Mouse (Mus musculus): ENCODE results near the gene Tcf19.
"Not testable (repeated sequence)": the region's sequence is repeated elsewhere in the genome, so short reads cannot be mapped to it uniquely, and the experiment has no call there.

Gene Tcf19

DNA sequence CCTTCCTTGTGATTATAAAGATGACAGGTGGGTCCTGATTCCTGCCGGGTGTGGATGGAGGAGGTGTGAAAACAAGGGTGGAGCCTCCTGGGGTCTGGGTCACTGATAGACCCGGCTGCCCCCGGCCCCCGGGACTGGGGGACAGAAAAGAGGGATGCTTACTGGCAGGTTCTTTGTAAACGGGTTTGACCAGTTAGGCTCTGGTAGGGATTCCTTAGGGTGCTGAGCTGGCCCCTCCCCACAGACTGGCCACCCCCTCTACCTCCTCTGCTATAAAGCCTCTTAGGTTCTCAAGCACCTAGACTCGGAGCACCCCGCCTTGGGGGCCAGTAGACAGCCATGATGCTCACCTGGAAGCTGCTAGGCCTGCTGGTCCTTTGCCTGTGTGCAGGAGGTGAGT is 16.3 kb upstream of the Tcf19 start, which contains the start of gene Psors1c2:
Gene Psors1c2 (plus strand): TSS at position 301 of the 400 bp plus-strand sequence.
- no peak for DNase-seq (ENCODE audit: low spot score in 2 of 2)

DNA sequence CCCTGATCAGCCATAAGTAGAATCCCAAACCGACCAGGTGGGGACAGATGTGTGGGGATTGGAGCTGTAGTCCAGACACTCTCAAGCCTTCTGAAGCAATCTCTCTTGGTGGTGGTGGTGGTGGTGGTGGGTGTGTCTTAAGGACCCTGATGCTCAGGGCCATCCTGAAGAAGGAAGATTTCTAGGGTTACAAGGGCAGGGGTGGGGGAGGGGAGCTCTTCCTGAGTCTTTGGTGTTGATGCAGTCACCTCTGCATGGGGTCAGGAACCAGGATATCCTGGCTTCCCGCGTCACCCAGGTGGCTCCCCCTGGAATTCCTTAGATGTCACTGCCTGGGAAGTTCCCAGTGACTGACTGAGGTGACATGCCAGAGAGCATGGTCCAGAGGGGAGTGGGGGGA is 15.7 kb upstream of the Tcf19 start:
- DNase-seq (ENCODE audit: low spot score in 2 of 2): no peak

DNA sequence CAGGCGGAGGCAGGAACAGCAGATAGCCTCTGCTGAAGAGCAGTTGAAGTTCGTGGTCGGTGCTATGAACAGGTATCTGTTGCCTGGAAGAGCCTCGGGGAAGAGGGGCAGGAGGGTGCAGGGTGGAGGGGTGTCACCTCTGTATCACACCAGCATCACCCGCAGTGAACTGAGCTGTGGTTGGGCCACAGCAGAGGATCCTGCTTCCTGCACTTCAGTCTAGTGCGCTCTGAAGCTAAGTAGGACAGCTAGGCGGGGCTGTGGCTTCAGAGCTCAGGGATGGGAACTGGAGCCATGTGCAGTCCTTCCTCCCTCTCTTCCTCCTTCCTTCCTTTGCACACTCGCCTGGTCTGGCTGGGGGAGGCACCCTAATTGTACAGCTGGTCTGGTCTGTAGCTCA is 10.0 kb upstream of the Tcf19 start:
- no peak for DNase-seq (ENCODE audit: low spot score in 2 of 2)

DNA sequence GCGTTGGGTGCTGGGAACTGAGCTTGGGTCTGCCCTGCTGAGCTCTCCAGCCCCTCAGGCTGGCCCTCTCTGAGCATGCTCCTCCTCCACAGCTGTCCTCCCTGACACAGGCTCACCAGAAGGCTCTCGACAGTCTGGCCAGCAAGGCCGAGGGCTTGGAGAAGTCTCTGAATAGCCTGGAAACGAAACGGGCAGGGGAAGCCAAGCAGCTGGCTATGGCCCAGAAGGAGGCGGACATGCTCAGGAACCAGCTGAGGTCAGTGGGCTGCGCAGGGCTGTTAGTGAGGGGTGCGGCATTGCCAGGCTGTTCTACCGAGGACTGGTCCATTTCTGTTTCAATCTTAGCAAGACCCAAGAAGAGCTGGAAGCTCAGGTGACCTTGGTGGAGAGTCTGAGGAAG is 7.7 kb upstream of the Tcf19 start:
- no peak for DNase-seq (ENCODE audit: low spot score in 2 of 2)

DNA sequence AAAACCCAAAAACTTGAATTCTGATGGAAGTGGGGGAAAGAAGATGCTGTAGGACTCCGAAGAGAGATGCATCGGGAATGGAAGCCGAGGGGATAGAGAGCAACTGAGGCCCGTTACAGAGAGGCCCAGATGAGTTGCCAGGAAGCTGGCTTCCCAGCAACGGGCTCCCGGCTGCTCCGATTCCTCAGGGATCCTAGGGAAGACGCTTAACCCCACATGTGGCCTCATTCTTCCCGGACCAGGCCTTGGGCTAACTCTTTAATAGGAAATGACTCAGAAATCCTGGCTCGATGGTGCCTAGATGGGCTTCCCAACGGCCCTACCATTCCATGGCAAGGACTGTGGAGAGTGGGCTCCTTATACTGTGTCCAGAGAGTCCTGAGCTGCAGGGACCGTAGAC is 902 bp upstream of the Tcf19 start:
- DNase-seq (ENCODE audit: low spot score in 2 of 2): no peak

DNA sequence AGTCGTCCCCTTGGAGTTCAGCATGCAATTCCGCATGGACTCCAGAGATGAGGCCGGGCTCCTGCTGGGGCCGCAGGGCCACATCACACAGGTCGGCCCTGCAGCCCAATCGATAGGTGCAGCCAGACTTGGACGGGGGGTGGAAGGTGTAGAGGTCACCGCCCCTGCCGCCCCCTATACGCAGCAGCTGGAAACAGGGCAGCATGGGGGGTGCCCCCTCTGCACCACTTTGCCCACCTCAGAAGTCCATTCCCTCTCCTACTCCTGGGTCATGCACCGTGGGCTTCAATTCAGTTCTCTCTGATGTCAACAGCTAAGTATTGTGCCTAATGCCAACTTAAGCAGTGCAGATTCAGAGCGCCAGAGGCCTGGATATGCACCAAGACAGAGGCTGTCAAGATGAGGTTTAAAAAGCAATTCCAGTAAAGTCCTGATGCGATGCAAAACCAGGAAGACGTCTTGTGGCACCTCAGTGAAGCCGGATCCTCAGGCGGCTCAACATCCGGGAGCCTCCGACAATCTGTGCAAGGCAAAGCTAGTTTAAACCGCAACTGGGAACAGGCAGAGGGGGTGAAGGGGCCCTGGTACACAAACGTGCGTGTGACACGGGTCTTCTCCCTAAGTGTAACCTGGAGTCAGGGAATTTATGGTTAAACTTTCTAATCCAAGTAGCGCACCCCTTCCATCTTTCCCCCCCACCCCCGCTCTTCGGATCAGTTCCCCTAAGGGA is 548 bp downstream of the Tcf19 start:
- DNase-seq (ENCODE audit: low spot score in 2 of 2): no peak

DNA sequence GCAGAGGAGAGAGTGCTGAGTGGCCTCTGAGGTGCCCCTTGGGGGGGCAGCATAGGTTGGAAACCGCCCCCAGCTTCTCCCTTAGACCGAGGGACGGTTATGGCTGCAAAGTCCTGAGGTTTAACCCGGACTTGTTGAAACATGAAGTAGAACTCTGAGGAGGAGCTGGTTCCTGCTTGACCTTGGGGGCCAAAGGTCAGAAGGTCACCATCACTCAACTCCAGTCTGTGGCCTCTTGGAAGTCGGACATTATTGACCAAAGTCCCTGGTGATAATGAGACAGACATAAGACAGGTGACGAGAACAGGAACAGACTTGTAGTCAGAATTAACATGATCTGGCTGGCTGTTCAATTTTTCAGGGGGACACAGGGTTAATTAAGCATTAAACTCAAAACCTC is 1.9 kb downstream of the Tcf19 start:
- DNase-seq (ENCODE audit: low spot score in 2 of 2): no peak

DNA sequence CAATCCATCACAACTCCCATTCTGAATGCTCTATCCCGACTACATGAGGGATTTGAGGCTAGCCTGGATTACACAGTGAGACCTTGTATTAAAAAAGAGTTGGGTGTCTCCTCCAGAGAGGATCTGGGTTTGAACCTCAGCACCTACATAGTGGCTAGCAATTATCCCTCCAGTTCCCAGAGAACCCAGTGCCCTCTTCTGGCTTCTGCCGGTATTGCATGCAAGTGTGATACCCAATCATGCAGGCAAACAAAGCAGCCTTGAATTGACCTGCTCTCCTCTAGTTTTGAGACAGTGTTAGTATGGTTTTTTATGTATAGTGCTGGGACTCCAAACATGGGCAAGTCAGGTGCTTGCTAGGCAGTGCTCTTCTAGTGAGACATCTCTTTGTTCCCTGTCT is 2.7 kb downstream of the Tcf19 start:
- peak; percentile 49 to 79 for DNase-seq (ENCODE audit: low spot score in 2 of 2)

DNA sequence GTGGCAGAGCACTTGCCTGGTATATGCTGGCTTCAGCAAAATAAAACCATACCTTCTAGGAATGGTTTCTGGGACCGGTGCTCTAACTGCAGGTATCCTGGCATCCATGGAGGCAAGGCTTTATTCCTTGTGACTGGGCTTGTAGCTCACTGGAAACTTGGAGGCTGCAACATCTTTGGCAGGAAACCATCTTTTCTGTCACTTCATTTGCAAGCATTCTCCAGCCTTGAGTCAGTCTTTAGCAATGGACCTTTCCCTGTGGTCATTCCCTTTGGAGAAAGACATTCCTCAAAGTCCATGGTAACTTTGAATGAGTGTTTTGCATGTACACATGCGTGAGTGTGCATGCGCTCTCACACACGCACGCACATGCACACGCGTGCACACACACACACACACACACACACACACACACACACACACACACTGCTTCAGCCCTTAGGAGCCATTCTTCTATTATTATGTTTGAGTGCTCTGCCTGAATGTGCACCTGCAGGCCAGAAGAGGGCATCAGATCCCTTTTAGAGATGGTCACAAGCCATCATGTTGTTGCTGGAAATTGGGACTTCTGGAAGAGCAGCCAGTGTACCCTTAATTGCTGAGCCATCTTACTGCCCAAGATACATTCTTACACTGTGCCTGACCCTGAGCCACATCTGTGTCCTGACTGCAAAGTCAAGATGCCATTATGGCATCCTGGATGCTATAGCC is 3.6 kb downstream of the Tcf19 start:
- DNase-seq (ENCODE audit: low spot score in 2 of 2): no peak

DNA sequence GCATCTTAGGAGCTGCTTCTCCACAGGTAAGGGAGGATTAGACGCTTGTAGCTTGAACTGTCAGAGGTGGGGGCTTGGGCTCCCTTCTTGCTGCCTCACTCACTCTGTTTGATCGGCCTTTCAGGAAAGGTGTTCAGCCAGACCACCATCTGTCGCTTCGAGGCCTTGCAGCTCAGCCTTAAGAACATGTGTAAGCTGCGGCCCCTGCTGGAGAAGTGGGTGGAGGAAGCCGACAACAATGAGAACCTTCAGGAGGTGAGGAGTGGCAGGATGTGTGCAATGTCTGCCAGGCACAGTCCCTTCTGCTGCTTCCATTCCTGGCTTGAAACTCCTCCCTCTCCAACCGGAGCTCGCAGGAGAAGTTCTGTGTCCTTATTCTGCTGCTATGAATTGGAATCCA is 7.3 kb downstream of the Tcf19 start:
- no peak for DNase-seq (ENCODE audit: low spot score in 2 of 2)

DNA sequence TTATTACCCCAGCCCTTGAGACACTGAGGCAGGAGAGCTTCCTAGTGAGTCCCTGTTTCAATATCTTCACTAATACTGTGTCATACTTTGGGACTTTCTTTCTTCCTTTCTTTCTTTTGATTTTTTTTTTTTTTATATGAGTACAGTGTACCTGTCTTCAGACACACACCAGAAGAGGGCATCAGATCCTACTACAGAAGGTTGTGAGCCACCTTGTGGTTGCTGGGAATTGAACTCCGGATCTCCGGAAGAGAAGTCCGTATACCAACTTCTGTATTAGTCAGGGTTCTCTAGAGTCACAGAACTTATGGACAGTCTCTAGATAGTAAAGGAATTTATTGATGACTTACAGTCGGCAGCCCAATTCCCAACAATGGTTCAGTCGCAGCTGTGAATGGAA is 8.3 kb downstream of the Tcf19 start:
- DNase-seq (ENCODE audit: low spot score in 2 of 2): not testable (repeated sequence)

DNA sequence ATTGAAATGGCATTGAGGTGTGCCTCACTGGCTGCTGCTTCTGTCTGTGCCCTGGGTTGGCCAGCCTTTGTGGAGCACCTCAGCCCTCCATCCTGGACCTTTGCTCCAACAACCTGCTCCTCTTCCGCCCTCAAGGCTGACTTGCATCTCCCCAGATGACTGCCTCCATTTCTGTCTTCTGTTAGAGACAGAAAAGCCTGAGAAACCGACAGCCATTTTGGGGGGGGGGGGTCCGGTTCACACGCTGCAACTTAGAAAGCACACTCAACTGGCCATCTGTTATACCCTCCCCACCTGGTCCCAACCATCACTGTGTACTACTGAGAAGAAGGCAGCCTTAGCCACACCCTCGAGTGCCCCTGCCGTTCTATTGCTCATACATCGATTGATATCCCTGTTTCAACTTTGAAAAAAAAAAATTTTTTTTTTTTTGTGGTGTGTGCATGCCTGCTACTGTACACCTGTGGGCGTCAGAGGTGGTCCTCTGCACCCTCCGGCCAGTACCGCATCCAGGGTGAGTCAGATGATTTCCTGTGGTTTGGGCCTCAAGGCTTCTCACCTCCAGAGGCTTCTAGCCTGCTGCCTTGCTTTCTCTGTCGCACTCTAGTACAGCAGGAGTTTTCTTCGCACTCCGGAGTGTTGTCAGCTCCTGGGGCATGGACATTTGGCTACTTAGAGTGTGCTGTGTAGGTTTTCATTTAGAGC is 8.9 kb downstream of the Tcf19 start:
- DNase-seq (ENCODE audit: low spot score in 2 of 2): no peak

DNA sequence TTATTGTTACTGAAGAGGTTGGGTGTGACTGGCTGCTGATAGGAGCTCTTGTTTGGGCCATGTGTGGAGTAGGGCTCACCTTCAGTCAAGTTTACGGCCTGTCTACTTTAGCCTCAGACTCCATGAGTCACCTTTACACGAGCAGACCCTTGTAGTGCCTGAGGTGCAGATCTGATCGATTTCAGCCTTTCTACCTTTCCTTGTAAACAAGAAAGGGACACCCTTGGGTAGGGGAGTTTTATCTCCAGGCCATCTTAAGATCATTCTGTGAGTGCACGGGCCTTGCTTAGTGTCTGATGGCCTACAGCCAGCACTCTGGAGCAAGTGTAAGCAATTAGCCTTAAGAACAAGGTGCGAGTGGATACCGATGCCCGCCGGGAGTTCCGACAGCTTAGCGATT is 9.7 kb downstream of the Tcf19 start:
- no peak for DNase-seq (ENCODE audit: low spot score in 2 of 2)

DNA sequence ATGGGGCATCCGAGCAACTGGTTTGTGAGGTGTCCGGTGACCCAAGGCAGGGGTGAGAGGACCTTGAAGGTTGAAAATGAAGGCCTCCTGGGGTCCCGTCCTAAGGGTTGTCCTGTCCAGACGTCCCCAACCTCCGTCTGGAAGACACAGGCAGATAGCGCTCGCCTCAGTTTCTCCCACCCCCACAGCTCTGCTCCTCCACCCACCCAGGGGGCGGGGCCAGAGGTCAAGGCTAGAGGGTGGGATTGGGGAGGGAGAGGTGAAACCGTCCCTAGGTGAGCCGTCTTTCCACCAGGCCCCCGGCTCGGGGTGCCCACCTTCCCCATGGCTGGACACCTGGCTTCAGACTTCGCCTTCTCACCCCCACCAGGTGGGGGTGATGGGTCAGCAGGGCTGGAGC is 10.8 kb downstream of the Tcf19 start, which contains the start of gene Pou5f1:
Gene Pou5f1 (plus strand): TSS at position 243 of the 400 bp plus-strand sequence.
- no peak for DNase-seq (ENCODE audit: low spot score in 2 of 2)

DNA sequence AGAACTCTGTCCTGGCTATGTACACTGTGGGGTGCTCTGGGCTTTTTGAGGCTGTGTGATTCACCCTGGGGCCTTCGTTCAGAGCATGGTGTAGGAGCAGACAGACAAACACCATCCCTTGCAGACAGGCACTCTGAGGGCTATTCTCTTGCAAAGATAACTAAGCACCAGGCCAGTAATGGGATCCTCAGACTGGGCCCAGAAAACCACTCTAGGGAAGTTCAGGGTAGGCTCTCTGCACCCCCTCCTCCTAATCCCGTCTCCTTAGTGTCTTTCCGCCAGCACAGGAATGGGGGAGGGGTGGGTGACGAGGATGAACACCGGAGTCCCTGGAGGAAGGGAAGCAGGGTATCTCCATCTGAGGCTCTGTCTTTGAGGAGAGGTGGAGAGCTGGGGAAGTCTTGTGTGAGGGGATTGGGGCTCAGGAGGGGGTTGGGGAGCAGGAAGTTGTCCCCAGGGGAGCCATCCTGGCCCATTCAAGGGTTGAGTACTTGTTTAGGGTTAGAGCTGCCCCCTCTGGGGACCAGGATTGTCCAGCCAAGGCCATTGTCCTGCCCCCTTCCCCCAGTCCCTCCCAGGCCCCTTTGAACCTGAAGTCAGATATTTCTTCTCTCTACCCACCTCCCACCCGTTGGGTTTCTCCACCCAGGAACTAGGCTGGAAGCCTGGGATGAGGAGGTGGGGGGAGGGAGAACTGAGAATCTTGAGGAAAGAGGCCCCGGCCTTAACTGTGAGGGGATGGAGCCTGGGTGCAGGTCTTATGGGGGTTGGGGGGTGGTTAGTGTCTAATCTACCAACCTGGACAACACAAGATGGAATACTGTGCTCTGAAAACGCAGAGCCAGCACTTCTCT is 11.8 kb downstream of the Tcf19 start:
- DNase-seq (ENCODE audit: low spot score in 2 of 2): no peak

DNA sequence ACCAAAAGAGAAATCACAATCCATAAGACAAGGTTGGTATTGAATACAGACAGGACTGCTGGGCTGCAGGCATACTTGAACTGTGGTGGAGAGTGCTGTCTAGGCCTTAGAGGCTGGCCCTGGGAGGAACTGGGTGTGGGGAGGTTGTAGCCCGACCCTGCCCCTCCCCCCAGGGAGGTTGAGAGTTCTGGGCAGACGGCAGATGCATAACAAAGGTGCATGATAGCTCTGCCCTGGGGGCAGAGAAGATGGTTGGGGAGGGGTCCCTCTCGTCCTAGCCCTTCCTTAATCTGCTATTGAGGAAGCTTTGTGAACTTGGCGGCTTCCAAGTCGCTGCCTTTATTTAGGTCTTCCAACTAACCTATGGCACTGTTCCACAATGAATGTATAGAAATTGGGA is 12.8 kb downstream of the Tcf19 start:
- DNase-seq (ENCODE audit: low spot score in 2 of 2): no peak

DNA sequence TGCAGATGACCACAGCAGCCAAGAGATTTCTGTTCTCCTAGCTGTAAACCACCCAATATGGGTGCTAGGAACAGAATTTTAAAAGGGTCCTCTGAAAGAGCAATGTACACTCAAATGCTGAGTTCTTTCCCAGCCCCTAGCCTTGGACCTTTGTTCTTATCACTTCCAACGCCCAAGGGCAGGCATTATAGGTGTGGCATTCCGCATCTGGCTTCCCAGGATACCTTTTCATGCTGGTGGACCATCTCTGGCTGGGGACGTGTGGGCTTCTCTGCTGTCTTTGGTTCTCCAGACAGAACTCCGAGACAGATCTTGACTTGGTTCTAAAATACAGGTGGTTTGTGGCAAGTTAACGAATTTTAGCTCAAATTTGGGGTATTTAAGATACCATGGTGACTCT is 13.9 kb downstream of the Tcf19 start:
- no peak for DNase-seq (ENCODE audit: low spot score in 2 of 2)

DNA sequence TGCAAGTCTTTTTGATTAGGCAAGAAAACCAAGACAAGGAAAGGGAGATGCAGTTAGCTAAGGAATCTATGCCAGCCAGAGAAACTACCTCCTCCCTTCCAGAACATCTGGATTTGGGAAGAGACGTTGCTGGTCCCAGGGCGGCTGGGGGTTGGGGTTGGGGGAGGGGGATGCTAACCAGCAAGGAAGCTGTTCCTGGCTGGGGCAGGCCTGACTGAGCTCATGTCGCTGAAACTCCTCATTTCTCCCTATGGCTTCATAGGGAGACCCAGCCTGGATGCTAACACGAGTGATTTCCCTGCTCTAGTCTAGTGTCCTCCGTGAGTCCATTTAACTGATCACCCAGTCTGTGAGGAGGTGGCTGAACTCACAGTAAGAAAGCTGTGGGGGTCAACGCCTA is 14.4 kb downstream of the Tcf19 start:
- DNase-seq (ENCODE audit: low spot score in 2 of 2): no peak

DNA sequence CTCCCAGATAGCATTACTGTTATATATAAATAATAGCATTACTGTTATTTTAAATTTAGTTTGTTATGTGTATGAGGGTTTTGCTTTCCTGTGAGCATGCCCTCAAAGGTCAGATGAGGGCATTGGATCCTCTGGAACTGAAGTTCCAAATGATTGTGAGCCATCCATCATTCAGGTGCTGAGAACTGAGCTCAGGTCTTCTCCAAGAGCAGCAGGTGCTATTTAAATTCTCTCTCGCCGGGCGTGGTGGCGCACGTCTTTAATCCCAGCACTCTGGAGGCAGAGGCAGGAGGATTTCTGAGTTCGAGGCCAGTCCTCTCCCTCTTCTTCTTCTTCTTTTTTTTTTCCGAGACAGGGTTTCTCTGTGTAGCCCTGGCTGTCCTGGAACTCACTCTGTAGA is 19.5 kb downstream of the Tcf19 start:
- no peak for DNase-seq (ENCODE audit: low spot score in 2 of 2)

DNA sequence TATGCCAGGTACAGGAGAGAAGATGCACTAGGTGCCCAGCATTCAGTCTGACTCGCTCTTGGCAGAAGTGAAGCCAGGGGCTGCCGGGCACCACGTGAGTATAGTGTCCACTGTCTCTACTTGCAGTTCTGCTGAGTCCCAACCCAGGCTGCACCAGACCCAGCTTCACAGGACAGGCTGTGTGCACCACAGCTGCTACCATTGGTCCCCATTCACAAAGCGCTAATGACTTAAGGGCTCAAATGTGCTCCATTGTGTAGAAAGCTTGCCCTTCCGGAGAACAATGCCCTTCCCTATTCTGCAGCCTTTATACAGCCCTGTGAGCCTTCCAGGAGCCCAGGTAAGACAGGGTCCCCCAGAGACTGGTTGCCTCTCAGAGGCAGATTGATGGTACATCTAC is 26.3 kb downstream of the Tcf19 start:
- DNase-seq (ENCODE audit: low spot score in 2 of 2): no peak

DNA sequence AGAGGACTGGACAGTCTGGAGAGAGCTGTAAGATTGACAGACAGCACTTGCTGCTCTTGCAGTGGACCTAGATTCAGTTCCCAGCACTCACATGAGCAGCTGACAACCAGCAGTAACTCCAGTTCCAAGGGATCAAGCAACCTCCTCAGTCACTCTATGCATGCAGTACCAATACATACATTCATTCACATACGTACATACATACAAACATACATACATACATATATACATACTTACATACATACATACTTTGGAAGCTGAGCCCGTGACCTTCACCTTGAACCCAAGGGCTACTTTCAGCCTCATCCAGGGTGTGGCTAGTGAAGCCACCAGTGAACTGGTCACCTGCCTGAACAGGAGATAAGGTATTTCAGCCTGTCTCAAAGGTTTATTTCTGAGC is 28.6 kb downstream of the Tcf19 start:
- DNase-seq (ENCODE audit: low spot score in 2 of 2): no peak

DNA sequence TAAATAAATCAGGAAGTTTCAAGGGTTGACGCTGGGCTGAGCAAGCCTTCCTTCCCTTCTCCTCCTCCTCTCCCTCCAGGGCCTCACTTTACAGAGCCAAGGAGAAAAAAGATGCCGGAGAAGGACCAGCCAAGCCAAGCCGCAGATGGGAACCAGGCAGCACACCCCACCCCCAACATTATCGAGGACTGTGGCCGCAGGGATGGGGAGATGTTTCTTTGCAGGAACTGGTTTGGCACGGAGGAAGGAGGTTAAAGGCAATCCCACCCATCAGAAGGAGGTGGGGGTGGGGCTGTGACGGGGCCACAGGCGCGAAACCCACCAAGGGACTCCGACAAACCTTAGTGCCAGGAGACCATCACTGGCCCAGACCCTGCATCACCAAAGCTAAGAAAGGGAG is 29.9 kb downstream of the Tcf19 start:
- no peak for DNase-seq (ENCODE audit: low spot score in 2 of 2)
